Mouse (Mus musculus) myocyte (in vitro differentiated cells): ENCODE data around the gene Atad3a. TPM values are rescaled to one million over a fixed set of nuclear protein-coding genes. Genes with fewer than 3 reads are reported as not detected.
A peak's percentile ranks its signal among the peaks of the same experiment; 100 is the strongest.

Source experiments
- H3K27me3 ChIP-seq: one replicate; pipeline ENCODE4 v1.6.1; 2011; ENCODE audit not compliant: control insufficient read depth, insufficient read depth, insufficient read length
- H3K36me3 ChIP-seq: one replicate; pipeline ENCODE4 v1.6.1; 2011; ENCODE audit not compliant: control insufficient read depth, insufficient read depth
- H3K4me2 ChIP-seq: one replicate; pipeline ENCODE4 v1.6.1; 2011; ENCODE audit warnings: low read depth, control low read depth
- H3K4me3 ChIP-seq: one replicate; pipeline ENCODE4 v1.5.1; 2011; ENCODE audit warnings: mild to moderate bottlenecking, control low read depth, moderate library complexity
- H3K79me2 ChIP-seq: one replicate; pipeline ENCODE4 v1.6.1; 2011; ENCODE audit not compliant: control insufficient read depth, insufficient read depth
- H3ac ChIP-seq: one replicate; pipeline ENCODE4 v1.6.1; 2011; ENCODE audit not compliant: control insufficient read depth, insufficient read length
- CEBPB ChIP-seq: IDR thresholded peaks from 2 replicates; pipeline ENCODE4 v1.6.1; 2011; ENCODE audit warnings: mild to moderate bottlenecking, moderate library complexity; ENCODE audit not compliant: poor library complexity, insufficient read depth, severe bottlenecking
- E2F4 ChIP-seq: IDR thresholded peaks from one replicate; pipeline ENCODE4 v1.6.1; 2011; ENCODE audit warnings: mild to moderate bottlenecking, control low read depth, moderate library complexity; ENCODE audit not compliant: insufficient read depth
- MAX ChIP-seq: IDR thresholded peaks from one replicate; pipeline ENCODE4 v1.6.1; 2011; ENCODE audit warnings: low read depth, mild to moderate bottlenecking, control low read depth
- MYOD1 ChIP-seq, 3 experiments: IDR thresholded peaks; one replicate each; pipeline ENCODE4 v1.6.1; 2011; ENCODE audit warnings: control low read depth in 2 of 3, low read depth in 2 of 3, mild to moderate bottlenecking in 2 of 3, moderate library complexity in 1 of 3; ENCODE audit not compliant: insufficient read length in 2 of 3, control insufficient read depth in 1 of 3
- MYOG ChIP-seq, 3 experiments: IDR thresholded peaks; one replicate each; pipeline ENCODE4 v1.6.1; 2011; ENCODE audit warnings: control low read depth in 2 of 3, low read depth in 2 of 3, mild to moderate bottlenecking in 2 of 3; ENCODE audit not compliant: insufficient read length in 2 of 3, control insufficient read depth in 1 of 3, insufficient read depth in 1 of 3
- POLR2A ChIP-seq: IDR thresholded peaks from one replicate; pipeline ENCODE4 v1.6.1; 2011; ENCODE audit warnings: low read depth, mild to moderate bottlenecking, control low read depth, moderate library complexity; ENCODE audit not compliant: insufficient read length
- POLR2AphosphoS2 ChIP-seq: IDR thresholded peaks from one replicate; pipeline ENCODE4 v1.6.1; 2011; ENCODE audit warnings: low read depth, control low read depth; ENCODE audit not compliant: insufficient read length
- REST ChIP-seq: IDR thresholded peaks from one replicate; pipeline ENCODE4 v1.6.1; 2011; ENCODE audit warnings: mild to moderate bottlenecking, control low read depth, moderate library complexity; ENCODE audit not compliant: insufficient read depth, insufficient read length
- SRF ChIP-seq: IDR thresholded peaks from one replicate; pipeline ENCODE4 v1.6.1; 2011; ENCODE audit warnings: low read depth; ENCODE audit not compliant: control insufficient read depth, insufficient read length
- TCF3 ChIP-seq: IDR thresholded peaks from one replicate; pipeline ENCODE4 v1.6.1; 2011; ENCODE audit warnings: low read depth, control low read depth; ENCODE audit not compliant: insufficient read length
- USF1 ChIP-seq: IDR thresholded peaks from one replicate; pipeline ENCODE4 v1.6.1; 2011; ENCODE audit warnings: low read depth, mild to moderate bottlenecking, control low read depth, moderate library complexity
- polyA plus RNA-seq: library from polyadenylated mRNA; unstranded; fragments of >200 nt; fragmentation: generic; extraction: Trizol; gene quantifications from one replicate; pipeline ENCODE4 v1.2.1, GENCODE M21; 2012; ENCODE audit warnings: missing spikeins

Gene Atad3a
- polyA plus RNA-seq, 1 experiment, result 60.9 TPM

DNA sequence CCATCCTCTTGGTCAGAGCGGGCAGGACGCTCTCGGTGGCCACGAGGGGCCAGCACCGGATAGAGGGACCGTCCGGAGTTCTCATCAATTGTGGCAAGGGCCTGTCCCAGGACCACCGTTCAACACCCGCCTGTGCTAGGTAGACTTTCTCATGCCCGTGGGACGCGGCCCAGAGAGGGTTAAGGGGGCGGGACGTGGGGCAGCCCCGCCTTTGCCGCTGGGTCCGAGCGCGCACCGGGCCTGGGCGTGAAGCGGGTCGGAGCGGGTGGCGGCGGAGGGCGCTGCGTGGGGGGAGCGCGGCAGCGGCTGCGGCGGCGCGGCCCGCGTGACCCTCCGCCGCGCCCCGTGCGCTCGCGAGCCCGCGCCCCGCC, 66.8 kb downstream of the Atad3a start, which contains the start of gene Fndc10:
Fndc10 (plus strand) TSS at position 232 of the 371 bp plus-strand sequence.
- Histone ChIP-seq H3K36me3 (no peaks in the 10 kb centered on the region), H3ac (peak within 1 kb of the TSS; percentile 43), H3K27me3 (no peaks in the 10 kb centered on the region), H3K4me3 (peak within 1 kb of the TSS; percentile 15), H3K79me2 (no peaks in the 10 kb centered on the region), H3K4me2 (peak within 1 kb of the TSS; percentile 70)
- no peak for TF ChIP-seq USF1
- TF ChIP-seq POLR2A, result peak; percentile 56

DNA sequence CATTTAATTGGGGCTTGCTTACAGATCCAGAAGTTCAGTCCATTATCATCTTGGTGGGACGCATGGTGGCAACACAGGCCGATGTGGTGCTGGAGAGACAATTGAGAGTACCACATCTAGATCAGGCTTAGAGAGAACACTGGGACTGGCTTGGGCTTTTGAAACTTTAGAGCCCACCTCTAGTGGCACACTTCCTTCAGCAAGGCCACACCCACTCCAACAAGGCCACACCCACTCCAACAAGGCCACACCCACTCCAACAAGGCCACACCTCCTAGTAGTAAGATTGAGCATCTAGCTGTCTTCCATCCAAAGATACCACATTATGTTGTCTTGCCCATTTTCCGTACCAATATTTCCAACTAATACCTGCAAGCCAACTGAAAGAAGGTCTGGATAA, 68.5 kb downstream of the Atad3a start:
- no peak overlapping the region for H3K4me3 ChIP-seq
- H3K36me3 ChIP-seq, result no peaks in the 10 kb centered on the region
- H3K27me3 ChIP-seq, result no peaks in the 10 kb centered on the region
- no peak overlapping the region for H3ac ChIP-seq
- no peak for TF ChIP-seq MYOD1 (IDR thresholded peaks at IDR 0.05; ENCODE audit: control insufficient read depth in 1 of 3, insufficient read length in 2 of 3, low read depth in 2 of 3)
- TF ChIP-seq TCF3, result no peak
- no peak for TF ChIP-seq MYOG (IDR thresholded peaks at IDR 0.05; ENCODE audit: control insufficient read depth in 1 of 3, insufficient read depth in 1 of 3, insufficient read length in 2 of 3, low read depth in 2 of 3)
- no peak for TF ChIP-seq REST
- no peak for TF ChIP-seq USF1
- no peak for TF ChIP-seq SRF
- TF ChIP-seq CEBPB, result no peak
- no peak for TF ChIP-seq MAX
- no peak for TF ChIP-seq POLR2AphosphoS2
- TF ChIP-seq E2F4, result no peak
- H3K79me2 ChIP-seq, result no peaks in the 10 kb centered on the region
- H3K4me2 ChIP-seq, result no peak overlapping the region

Other genes with a start within 250 kb of the Atad3a start
- gene Nadk, start 198.7 kb downstream of the Atad3a start, polyA plus RNA-seq, result 83.0 TPM
- 3.7 TPM for gene Slc35e2, start 159.7 kb downstream of the Atad3a start, polyA plus RNA-seq
- gene Cdk11b, start 136.2 kb downstream of the Atad3a start, polyA plus RNA-seq, result 47.7 TPM
- not detected for gene Gm10563, start 115.7 kb downstream of the Atad3a start, polyA plus RNA-seq
- 1.8 TPM for gene Mmp23, start 107.7 kb downstream of the Atad3a start, polyA plus RNA-seq
- gene Mib2, start 91.9 kb downstream of the Atad3a start, polyA plus RNA-seq, result 106 TPM
- 8.3 TPM for gene Fndc10, start 66.8 kb downstream of the Atad3a start, polyA plus RNA-seq
- gene Ssu72, start 56.3 kb downstream of the Atad3a start, polyA plus RNA-seq, result 105 TPM
- gene Tmem240, start 26.3 kb downstream of the Atad3a start, polyA plus RNA-seq, result 1.2 TPM
- gene Vwa1, start 13.6 kb upstream of the Atad3a start, polyA plus RNA-seq, result 3.2 TPM
- 0.97 TPM for gene Tmem88b, start 24.8 kb upstream of the Atad3a start, polyA plus RNA-seq
- gene Ankrd65, start 29.3 kb upstream of the Atad3a start, polyA plus RNA-seq, result not detected
- 132 TPM for gene Mrpl20, start 41.8 kb upstream of the Atad3a start, polyA plus RNA-seq
- gene Ccnl2, start 51.4 kb upstream of the Atad3a start, polyA plus RNA-seq, result 24.7 TPM
- 152 TPM for gene Aurkaip1, start 70.2 kb upstream of the Atad3a start, polyA plus RNA-seq
- 87.5 TPM for gene Mxra8, start 78.6 kb upstream of the Atad3a start, polyA plus RNA-seq
- gene Dvl1, start 86.3 kb upstream of the Atad3a start, polyA plus RNA-seq, result 98.4 TPM
- 0.17 TPM for gene Tas1r3, start 102.3 kb upstream of the Atad3a start, polyA plus RNA-seq
- gene Cptp, start 108.3 kb upstream of the Atad3a start, polyA plus RNA-seq, result 10.5 TPM
- gene Ints11, start 108.5 kb upstream of the Atad3a start, polyA plus RNA-seq, result 72.1 TPM
- 19.1 TPM for gene Pusl1, start 130.7 kb upstream of the Atad3a start, polyA plus RNA-seq
- 22.3 TPM for gene Acap3, start 130.7 kb upstream of the Atad3a start, polyA plus RNA-seq
- 70.6 TPM for gene Ube2j2, start 182.7 kb upstream of the Atad3a start, polyA plus RNA-seq
- gene C1qtnf12, start 201.2 kb upstream of the Atad3a start, polyA plus RNA-seq, result 2.1 TPM
- 5.4 TPM for gene B3galt6, start 231.6 kb upstream of the Atad3a start, polyA plus RNA-seq
- 137 TPM for gene Sdf4, start 231.8 kb upstream of the Atad3a start, polyA plus RNA-seq